Mouse (Mus musculus) splenic B cell, adult 2 months (primary cell): Measurements from ENCODE around the gene Rab3c.

Source experiments
- DNase-seq: peaks from one replicate; pipeline ENCODE4 v3.0.0-alpha.2; 2011; ENCODE audit warnings: low read depth, low spot score
- H3K27me3 ChIP-seq: 2 replicates; pipeline ENCODE4 v1.6.1; 2012; ENCODE audit warnings: mild to moderate bottlenecking, low read length, moderate library complexity, mixed read lengths; ENCODE audit not compliant: control insufficient read depth, poor library complexity, insufficient read depth, severe bottlenecking
- H3K36me3 ChIP-seq: 2 replicates; pipeline ENCODE4 v1.6.1; 2012; ENCODE audit warnings: mild to moderate bottlenecking, low read length, moderate library complexity, mixed read lengths; ENCODE audit not compliant: control insufficient read depth, poor library complexity, insufficient read depth, severe bottlenecking

Gene Rab3c

GRCm38 (mm10) chr13:110034041-110034440, 246.8 kb downstream of the Rab3c start:
- Histone ChIP-seq H3K36me3 (no peaks in the 10 kb centered on the region), H3K27me3 (no peaks in the 10 kb centered on the region)
- DNase-seq: no peak

- Histone ChIP-seq H3K36me3 (no peaks in the 10 kb centered on the region), H3K27me3 (no peaks in the 10 kb centered on the region)
- no peak for DNase-seq
Measured at GRCm38 (mm10) chr13:110031886-110032285, 248.9 kb downstream of the Rab3c start.

DNA sequence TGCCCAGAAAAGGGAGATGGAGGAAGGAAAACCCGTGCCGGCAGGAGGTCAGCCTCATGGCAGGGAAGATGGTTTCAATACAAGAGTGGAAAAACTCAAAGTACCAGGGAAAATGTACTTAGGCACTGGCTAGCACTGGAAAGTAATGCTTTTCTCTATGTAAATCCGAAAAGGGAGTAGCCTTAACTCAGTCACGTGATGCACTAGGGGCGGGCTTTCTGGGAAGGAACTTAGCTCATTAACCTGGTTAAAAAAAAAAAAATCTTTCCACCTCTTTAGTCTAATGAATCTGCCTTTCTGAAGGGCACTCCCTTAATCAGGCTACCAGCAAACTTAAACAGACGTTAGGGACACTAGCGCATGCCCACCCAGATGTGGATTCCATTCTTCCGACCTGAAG, 249.7 kb downstream of the Rab3c start:
- no peaks in the 10 kb centered on the region for H3K27me3 ChIP-seq
- H3K36me3 ChIP-seq: no peaks in the 10 kb centered on the region
- DNase-seq: no peak

DNA sequence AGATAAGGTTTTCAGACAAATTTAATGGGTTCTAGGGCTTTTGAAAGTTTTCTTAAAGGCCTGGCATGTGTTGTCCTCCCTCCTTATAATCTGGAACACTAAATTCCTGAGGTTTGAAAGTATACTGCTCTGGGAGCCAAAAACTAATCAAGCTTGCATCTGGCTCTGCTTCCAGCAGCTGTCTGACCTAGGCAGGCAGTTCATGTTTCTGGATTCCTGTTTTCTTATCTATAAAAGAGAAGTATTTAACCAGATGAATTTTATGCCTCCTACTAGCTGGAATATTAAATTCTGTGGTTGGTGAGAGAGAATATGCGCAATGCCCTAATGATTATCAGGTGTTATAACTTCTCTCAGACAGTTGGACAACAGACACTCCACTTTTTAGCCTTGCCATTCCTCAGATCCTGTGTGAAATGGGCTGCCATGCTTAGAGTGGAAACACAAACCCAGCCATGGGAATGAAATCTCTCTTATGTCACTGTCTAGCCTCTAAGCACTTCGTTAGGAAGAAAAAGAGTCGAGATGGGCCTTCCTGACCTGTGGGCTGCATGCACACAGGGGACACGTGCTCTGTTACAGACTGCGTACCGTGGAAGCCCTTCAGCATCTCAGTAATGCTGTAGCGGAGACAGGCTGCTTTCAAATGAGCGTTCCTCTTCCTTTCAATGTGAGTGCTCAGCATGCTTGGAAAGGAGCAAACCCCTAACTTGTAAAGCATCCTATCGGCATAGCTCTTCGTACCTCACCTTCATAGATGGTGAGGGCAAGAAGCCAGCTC, 256.2 kb downstream of the Rab3c start:
- Histone ChIP-seq H3K36me3 (no peaks in the 10 kb centered on the region), H3K27me3 (no peaks in the 10 kb centered on the region)
- DNase-seq: no peak

DNA sequence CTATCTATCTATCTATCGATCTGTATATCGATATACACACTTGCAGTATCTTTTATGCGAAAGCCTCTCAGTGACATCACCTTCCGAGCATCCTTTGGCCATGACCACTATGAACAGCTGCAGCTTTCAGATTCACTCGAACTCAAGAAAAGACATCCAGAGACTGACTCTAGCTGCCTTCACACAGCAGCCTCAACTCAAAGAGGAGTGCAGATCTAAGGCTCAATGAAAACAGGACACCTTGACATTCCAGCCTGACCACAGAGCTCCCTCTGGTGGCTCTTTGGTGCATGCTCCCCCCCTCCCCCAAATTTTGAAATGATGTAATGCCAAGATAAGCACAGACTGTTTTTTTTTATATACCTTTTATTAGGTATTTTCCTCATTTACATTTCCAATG, 257.8 kb downstream of the Rab3c start:
- Histone ChIP-seq H3K27me3 (no peaks in the 10 kb centered on the region), H3K36me3 (no peaks in the 10 kb centered on the region)
- peak; percentile 51 for DNase-seq

DNA sequence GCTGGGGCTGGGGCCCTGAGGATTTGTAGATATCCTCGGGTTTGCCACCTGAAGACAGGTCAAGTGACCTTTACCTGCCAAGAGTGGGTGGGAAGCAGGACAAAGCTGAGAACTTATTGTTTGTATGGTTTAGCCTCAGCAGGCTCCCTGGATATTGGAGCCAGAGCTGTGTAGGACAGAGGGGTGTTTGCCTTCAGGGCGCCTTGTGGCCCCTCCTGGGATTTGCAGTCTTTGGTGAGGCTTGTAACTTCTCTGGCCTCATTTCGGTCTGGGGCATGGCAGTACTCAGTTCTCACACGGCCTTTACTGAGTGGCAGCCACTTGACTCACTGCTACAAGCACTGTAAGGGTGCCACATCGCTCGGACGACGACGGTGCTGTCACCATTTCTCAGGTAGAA, 261.0 kb downstream of the Rab3c start:
- DNase-seq: no peak
- H3K36me3 ChIP-seq: no peaks in the 10 kb centered on the region
- no peaks in the 10 kb centered on the region for H3K27me3 ChIP-seq

DNA sequence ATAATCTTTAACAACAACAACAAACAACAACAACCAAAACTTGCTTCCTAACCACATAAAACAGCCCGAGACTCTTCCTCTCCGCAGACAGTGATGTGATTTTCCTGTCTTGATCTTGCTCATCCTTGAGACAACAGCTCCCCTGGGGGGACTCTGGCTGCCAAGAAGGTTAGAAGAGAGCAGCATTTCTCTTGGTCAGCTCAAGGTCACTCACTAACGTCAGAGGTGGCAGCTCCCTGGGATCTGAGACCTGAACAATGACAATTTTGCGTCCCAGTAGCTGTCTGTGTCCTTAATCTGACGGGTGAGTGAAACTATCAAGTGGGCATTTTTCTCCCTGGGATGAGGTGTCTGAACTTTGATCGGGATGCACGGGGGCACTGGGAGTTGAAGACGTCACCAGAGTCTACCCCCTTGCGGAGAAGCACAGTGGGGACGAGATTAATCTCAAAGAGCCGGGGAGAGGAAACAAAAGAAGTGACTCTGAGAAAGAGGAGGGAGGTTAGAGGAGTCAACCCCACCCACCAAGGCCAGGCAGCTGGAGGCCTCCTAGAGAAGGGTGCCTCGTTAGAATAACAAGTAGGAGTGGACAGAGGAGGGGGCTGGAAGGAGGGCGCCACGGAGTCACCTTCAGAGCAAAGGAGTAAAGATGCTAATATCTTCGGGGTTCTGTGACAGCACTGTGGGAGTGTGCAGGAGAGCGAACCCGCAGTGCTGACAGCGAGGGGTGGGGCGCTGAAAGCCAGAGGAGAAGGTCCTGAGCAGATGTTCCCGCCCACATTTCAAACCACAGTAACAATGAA, 261.7 kb downstream of the Rab3c start:
- DNase-seq: no peak
- Histone ChIP-seq H3K36me3 (no peaks in the 10 kb centered on the region), H3K27me3 (no peaks in the 10 kb centered on the region)

DNA sequence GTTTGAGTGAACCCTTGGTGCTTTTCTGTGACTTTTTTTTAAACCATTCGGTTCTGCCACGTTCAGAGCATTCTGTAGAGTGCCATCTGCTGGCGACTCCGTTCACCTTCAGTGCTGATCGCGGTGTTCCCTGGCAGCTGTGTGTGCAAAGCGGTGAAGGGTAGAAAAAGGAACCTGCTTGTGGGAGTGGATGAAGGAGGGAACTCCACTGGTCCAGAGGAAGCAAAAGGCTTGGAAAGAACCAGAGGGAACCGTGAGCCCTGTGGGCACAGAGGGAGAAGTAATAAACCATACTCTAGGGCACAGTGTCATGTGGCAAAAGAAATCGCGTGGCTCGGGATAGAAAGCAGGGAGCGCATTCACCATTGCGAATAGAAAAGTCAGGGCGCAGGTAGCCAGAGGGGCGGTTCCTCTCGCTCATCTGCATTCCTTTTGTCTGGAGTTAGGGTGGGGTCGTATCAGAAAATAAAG, 262.3 kb downstream of the Rab3c start:
- Histone ChIP-seq H3K27me3 (no peaks in the 10 kb centered on the region), H3K36me3 (no peaks in the 10 kb centered on the region)
- DNase-seq: peak; percentile 79

DNA sequence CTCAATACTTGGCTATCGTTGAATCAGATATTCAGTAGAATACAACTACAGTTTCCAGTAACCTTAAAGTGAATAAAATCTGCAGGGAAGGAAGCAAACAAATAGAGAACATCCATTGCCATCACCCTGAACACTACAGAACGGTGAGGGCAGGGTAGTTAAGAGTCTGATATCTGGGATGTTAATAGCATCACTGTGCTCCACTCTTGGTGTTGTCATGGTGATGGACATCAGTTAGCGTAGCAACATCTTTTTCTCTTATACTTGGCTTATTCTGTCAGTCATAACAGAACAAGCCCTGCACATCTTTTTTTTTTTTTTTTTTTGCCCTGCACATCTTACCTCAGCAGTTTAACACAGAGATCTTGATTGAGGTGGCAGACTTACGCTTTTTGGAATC, 268.8 kb downstream of the Rab3c start:
- no peak for DNase-seq
- Histone ChIP-seq H3K36me3 (no peaks in the 10 kb centered on the region), H3K27me3 (no peaks in the 10 kb centered on the region)

GRCm38 (mm10) chr13:110010876-110011275, 269.9 kb downstream of the Rab3c start:
- Histone ChIP-seq H3K36me3 (no peaks in the 10 kb centered on the region), H3K27me3 (no peaks in the 10 kb centered on the region)
- no peak for DNase-seq

GRCm38 (mm10) chr13:110008539-110008938, 272.3 kb downstream of the Rab3c start:
- no peak for DNase-seq
- H3K36me3 ChIP-seq: no peaks in the 10 kb centered on the region

GRCm38 (mm10) chr13:110006106-110006781, 274.6 kb downstream of the Rab3c start:
- H3K27me3 ChIP-seq: no peaks in the 10 kb centered on the region
- no peak for DNase-seq

More at GRCm38 (mm10) chr13:110008539-110008938, 272.3 kb downstream of the Rab3c start:
- no peaks in the 10 kb centered on the region for H3K27me3 ChIP-seq

More at GRCm38 (mm10) chr13:110006106-110006781, 274.6 kb downstream of the Rab3c start:
- H3K36me3 ChIP-seq: no peaks in the 10 kb centered on the region
